Mouse (Mus musculus): ENCODE data around the gene Nebl. TPM values are rescaled to one million over a fixed set of nuclear protein-coding genes. Genes with fewer than 3 reads are reported as not detected.
"Not testable (repeated sequence)": the region's sequence is repeated elsewhere in the genome, so short reads cannot be mapped to it uniquely, and the experiment has no call there.

Gene Nebl
- polyA plus RNA-seq, 1 experiment from 2014 or later: 6.3 TPM

- no peak overlapping the region for H3K4me3 ChIP-seq
- H3K4me1 ChIP-seq (replicated peaks): no peaks in the 10 kb centered on the region
- WGBS: 87% methylated on average over 5 of the region's 5 CpGs
- no peaks in the 10 kb centered on the region for H3K27me3 ChIP-seq (ENCODE audit: insufficient read depth, poor library complexity, severe bottlenecking)
- no peaks in the 10 kb centered on the region for H3K9me3 ChIP-seq
- no peaks in the 10 kb centered on the region for H3K36me3 ChIP-seq
- H3K27ac ChIP-seq: no peak overlapping the region
- DNase-seq (ENCODE audit: low spot score): no peak
These were observed 414.4 kb downstream of the Nebl start for GRCm38 (mm10) chr2:17316850-17317249.

GRCm38 (mm10) chr2:17301379-17301778 lies 429.9 kb downstream of the Nebl start:
- no peaks in the 10 kb centered on the region for H3K9me3 ChIP-seq
- H3K27ac ChIP-seq: no peak overlapping the region
- no peaks in the 10 kb centered on the region for H3K4me1 ChIP-seq (replicated peaks)
- H3K36me3 ChIP-seq: no peaks in the 10 kb centered on the region
- H3K4me3 ChIP-seq: no peak overlapping the region
- no peaks in the 10 kb centered on the region for H3K27me3 ChIP-seq (ENCODE audit: insufficient read depth, poor library complexity, severe bottlenecking)
- DNase-seq (ENCODE audit: low spot score): no peak

- 73% methylated on average over 1 of the region's 1 CpGs for WGBS
- Histone ChIP-seq H3K27me3 (ENCODE audit: insufficient read depth, poor library complexity, severe bottlenecking) (no peaks in the 10 kb centered on the region), H3K36me3 (no peaks in the 10 kb centered on the region), H3K4me3 (no peak overlapping the region), H3K4me1 (replicated peaks) (no peaks in the 10 kb centered on the region), H3K9me3 (no peaks in the 10 kb centered on the region), H3K27ac (no peak overlapping the region)
- no peak for DNase-seq (ENCODE audit: low spot score)
These were observed 433.8 kb downstream of the Nebl start for GRCm38 (mm10) chr2:17297496-17297895.

GRCm38 (mm10) chr2:17295257-17295656 lies 436.0 kb downstream of the Nebl start:
- DNase-seq (ENCODE audit: low spot score); H3K4me1 ChIP-seq (replicated peaks); H3K36me3 ChIP-seq; H3K27ac ChIP-seq; H3K27me3 ChIP-seq (ENCODE audit: insufficient read depth, poor library complexity, severe bottlenecking); H3K9me3 ChIP-seq; H3K4me3 ChIP-seq: not testable (repeated sequence)
- WGBS: 93% methylated on average over 4 of the region's 5 CpGs
